Mouse (Mus musculus) spleen, adult 2 months (tissue): ENCODE data around the gene Ak5. TPM values are rescaled to one million over a fixed set of nuclear protein-coding genes. Genes with fewer than 3 reads are reported as not detected.

Source experiments
- DNase-seq, 2 experiments: peaks; one replicate each; pipeline versions ENCODE4 v3.0.0 to v3.0.0-alpha.2; 2012 to 2021; ENCODE audit warnings: low spot score in 2 of 2, low read depth in 1 of 2
- H3K27ac ChIP-seq: fragments of 200-500 bp; 2 replicates; pipeline ENCODE4 v1.5.1; 2012; ENCODE audit warnings: low read length, inconsistent platforms; ENCODE audit not compliant: insufficient read depth
- H3K27me3 ChIP-seq: fragments of 200-500 bp; 2 replicates; pipeline ENCODE4 v1.6.1; 2012; ENCODE audit warnings: mild to moderate bottlenecking, moderate library complexity, low read length, inconsistent platforms; ENCODE audit not compliant: control insufficient read depth, insufficient read depth
- H3K36me3 ChIP-seq: fragments of 200-500 bp; 2 replicates; pipeline ENCODE4 v1.6.1; 2012; ENCODE audit warnings: mild to moderate bottlenecking, low read length, inconsistent platforms; ENCODE audit not compliant: control insufficient read depth, insufficient read depth
- H3K4me1 ChIP-seq: fragments of 200-500 bp; 2 replicates; pipeline ENCODE4 v1.6.1; 2011; ENCODE audit warnings: inconsistent platforms; ENCODE audit not compliant: control insufficient read depth, insufficient read depth, insufficient read length
- H3K4me3 ChIP-seq: fragments of 200-500 bp; 2 replicates; pipeline ENCODE4 v1.5.1; 2011; ENCODE audit warnings: mild to moderate bottlenecking, inconsistent platforms; ENCODE audit not compliant: insufficient read depth, insufficient read length; ENCODE audit errors: extremely low read depth
- CTCF ChIP-seq: fragments of 200-500 bp; IDR thresholded peaks from 2 replicates; pipeline ENCODE4 v1.5.1; 2011; ENCODE audit warnings: mild to moderate bottlenecking, inconsistent platforms; ENCODE audit not compliant: insufficient read depth, insufficient read length, insufficient replicate concordance; ENCODE audit errors: extremely low read depth
- POLR2A ChIP-seq: fragments of 200-500 bp; IDR thresholded peaks from 2 replicates; pipeline ENCODE4 v1.6.1; 2011; ENCODE audit warnings: low read depth, low read length, inconsistent platforms
- WGBS: fragments of 180-500 bp; shearing (Covaris S2); methylation state at CpG from one replicate; pipeline ENCODE4 v1.1.7; 2018; 5-methylcytosine and 5-hydroxymethylcytosine counted together
- polyA plus RNA-seq: library from polyadenylated mRNA; depleted of rRNA; stranded (reverse); fragments of >200 nt; gene quantifications from 2 replicates; pipeline ENCODE4 v1.2.3, GENCODE M21; 2012

Gene Ak5
- polyA plus RNA-seq, 1 experiment: 0.02 TPM

- Histone ChIP-seq H3K4me1 (no peaks in the 10 kb centered on the region), H3K4me3 (no peak overlapping the region), H3K27ac (no peak overlapping the region), H3K36me3 (no peaks in the 10 kb centered on the region), H3K27me3 (no peaks in the 10 kb centered on the region)
- DNase-seq: no peak
- no peak for TF ChIP-seq POLR2A
- TF ChIP-seq CTCF: no peak
- WGBS: 4% methylated on average over 6 of the region's 6 CpGs
Measured at GRCm38 (mm10) chr3:152569242-152569605, 98.9 kb downstream of the Ak5 start.

DNA sequence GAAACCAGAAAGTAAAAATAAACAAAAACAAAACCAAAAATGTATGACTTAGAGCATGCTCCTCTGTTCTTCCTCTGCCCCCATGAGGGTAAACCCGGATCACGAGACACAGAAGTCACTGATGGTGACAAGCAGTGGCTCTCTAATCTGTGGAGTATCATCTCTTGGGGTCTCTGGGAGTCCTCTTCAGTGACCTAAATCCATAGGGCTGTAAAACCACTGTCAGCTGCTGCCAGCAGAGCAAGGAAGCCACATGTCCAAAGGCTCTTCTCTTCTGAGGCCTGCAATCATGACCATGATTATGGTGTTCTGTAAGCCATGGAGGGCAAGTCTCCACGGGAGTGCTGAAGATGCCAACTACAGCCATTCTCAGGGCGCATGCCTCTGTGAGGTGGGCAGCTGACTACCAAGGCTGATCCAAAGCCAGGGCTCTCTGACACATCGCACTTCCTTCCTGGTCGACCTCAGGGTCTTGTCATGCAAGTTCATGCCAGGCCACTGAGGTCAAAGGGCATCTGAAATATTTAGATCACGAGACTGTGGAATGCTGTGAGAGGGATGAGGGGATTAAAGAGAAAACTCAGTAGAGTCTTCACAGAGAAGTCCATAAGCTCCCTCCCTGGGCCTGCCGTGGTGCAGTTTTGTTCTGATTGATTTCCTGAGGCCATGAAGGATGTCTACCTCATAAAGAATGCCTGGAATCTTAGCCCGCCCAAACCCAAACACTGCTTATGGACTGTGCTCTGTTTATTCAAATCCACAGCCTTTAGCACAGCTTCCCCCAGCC is 99.5 kb downstream of the Ak5 start:
- Histone ChIP-seq H3K4me3 (no peak overlapping the region), H3K36me3 (no peaks in the 10 kb centered on the region), H3K4me1 (no peaks in the 10 kb centered on the region), H3K27ac (no peak overlapping the region), H3K27me3 (no peaks in the 10 kb centered on the region)
- 64% methylated on average over 9 of the region's 9 CpGs for WGBS
- no peak for DNase-seq
- TF ChIP-seq POLR2A (no peak), CTCF (no peak)

- TF ChIP-seq CTCF: no peak
- no peak for TF ChIP-seq POLR2A
- H3K4me3 ChIP-seq: no peak overlapping the region
- H3K36me3 ChIP-seq: no peaks in the 10 kb centered on the region
- DNase-seq: no peak
- no peaks in the 10 kb centered on the region for H3K27me3 ChIP-seq
- H3K4me1 ChIP-seq: no peaks in the 10 kb centered on the region
- WGBS: 37% methylated on average over 6 of the region's 6 CpGs
- H3K27ac ChIP-seq: no peak overlapping the region
Measured at GRCm38 (mm10) chr3:152564516-152565113, 103.5 kb downstream of the Ak5 start.

- Histone ChIP-seq H3K36me3 (no peaks in the 10 kb centered on the region), H3K27me3 (no peaks in the 10 kb centered on the region), H3K4me3 (no peak overlapping the region), H3K27ac (no peak overlapping the region), H3K4me1 (no peaks in the 10 kb centered on the region)
- no peak for DNase-seq
- TF ChIP-seq POLR2A: no peak
- no peak for TF ChIP-seq CTCF
Measured at GRCm38 (mm10) chr3:152563833-152564232, 104.3 kb downstream of the Ak5 start.

DNA sequence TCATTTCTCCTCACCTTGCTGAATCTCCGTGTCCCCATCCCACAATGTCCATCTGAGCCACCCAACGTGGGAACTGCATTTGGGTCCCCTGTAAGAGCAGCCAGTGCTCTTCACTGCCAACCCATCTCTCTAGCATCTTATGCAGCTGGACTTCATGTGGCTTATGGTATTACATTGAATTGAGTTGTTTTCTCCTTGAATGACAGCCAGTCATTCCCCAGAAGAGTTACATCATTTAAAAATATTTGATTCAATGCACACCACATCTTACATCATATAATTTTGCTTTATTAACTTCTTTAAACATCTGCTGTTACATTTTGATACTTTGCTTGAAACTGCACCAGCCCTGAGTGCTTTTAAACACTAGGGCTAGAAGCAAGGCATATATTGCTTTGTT is 106.5 kb downstream of the Ak5 start:
- WGBS: 89% methylated on average over 2 of the region's 2 CpGs

GRCm38 (mm10) chr3:152559295-152559694 is 108.9 kb downstream of the Ak5 start:
- no peak overlapping the region for H3K27ac ChIP-seq
- TF ChIP-seq CTCF (no peak), POLR2A (no peak)
- no peak for DNase-seq

More for the DNA sequence above, 106.5 kb downstream of the Ak5 start:
- no peak for TF ChIP-seq POLR2A
- TF ChIP-seq CTCF: no peak
- no peaks in the 10 kb centered on the region for H3K4me1 ChIP-seq
- DNase-seq: no peak
- H3K27me3 ChIP-seq: no peaks in the 10 kb centered on the region
- no peak overlapping the region for H3K27ac ChIP-seq
- no peaks in the 10 kb centered on the region for H3K36me3 ChIP-seq
- no peak overlapping the region for H3K4me3 ChIP-seq

GRCm38 (mm10) chr3:152558106-152558505 is 110.1 kb downstream of the Ak5 start:
- H3K36me3 ChIP-seq: no peaks in the 10 kb centered on the region
- H3K27ac ChIP-seq: no peak overlapping the region
- H3K4me3 ChIP-seq: no peak overlapping the region
- H3K4me1 ChIP-seq: no peaks in the 10 kb centered on the region
- no peak for DNase-seq
- 81% methylated on average over 10 of the region's 10 CpGs for WGBS
- TF ChIP-seq POLR2A (no peak), CTCF (no peak)
- H3K27me3 ChIP-seq: no peaks in the 10 kb centered on the region

More at GRCm38 (mm10) chr3:152559295-152559694, 108.9 kb downstream of the Ak5 start:
- Histone ChIP-seq H3K36me3 (no peaks in the 10 kb centered on the region), H3K4me1 (no peaks in the 10 kb centered on the region), H3K27me3 (no peaks in the 10 kb centered on the region), H3K4me3 (no peak overlapping the region)
- 82% methylated on average over 4 of the region's 4 CpGs for WGBS
